Mouse (Mus musculus) liver, embryonic 11.5 days (tissue): ENCODE measurements around the gene Cc2d2b. TPM values are rescaled to one million over a fixed set of nuclear protein-coding genes. Genes with fewer than 3 reads are reported as not detected.

Source experiments
- ATAC-seq: fragments of 200-750 bp; cut with Nextera tagmentation; replicated peaks from 2 replicates; pipeline ENCODE4 v1.8.0; 2017; ENCODE audit warnings: moderate number of reproducible peaks, mild to moderate bottlenecking, moderate TSS enrichment, moderate library complexity; ENCODE audit not compliant: low FRiP score
- DNase-seq: peaks from one replicate; pipeline ENCODE4 v3.0.0-alpha.2; 2017; ENCODE audit warnings: low spot score
- H3K27ac ChIP-seq: fragments of 300-500 bp; sonication (generic); 2 replicates; pipeline ENCODE4 v1.5.1; 2014; ENCODE audit warnings: mild to moderate bottlenecking, low read depth, low read length, control low read depth
- H3K27me3 ChIP-seq: fragments of 300-500 bp; sonication (generic); replicated peaks from 2 replicates; pipeline ENCODE4 v1.6.1; 2014; ENCODE audit warnings: low read length, mixed read lengths; ENCODE audit not compliant: control insufficient read depth, insufficient read depth
- H3K36me3 ChIP-seq: fragments of 300-500 bp; sonication (generic); 2 replicates; pipeline ENCODE4 v1.6.1; 2014; ENCODE audit warnings: mild to moderate bottlenecking, low read length, moderate library complexity, mixed read lengths; ENCODE audit not compliant: control insufficient read depth, insufficient read depth
- H3K4me1 ChIP-seq: fragments of 300-500 bp; sonication (generic); replicated peaks from 2 replicates; pipeline ENCODE4 v1.6.1; 2014; ENCODE audit warnings: low read length, mixed read lengths; ENCODE audit not compliant: control insufficient read depth, insufficient read depth
- H3K4me2 ChIP-seq: fragments of 300-500 bp; sonication (generic); 2 replicates; pipeline ENCODE4 v1.6.1; 2014; ENCODE audit warnings: mild to moderate bottlenecking, control low read depth, moderate library complexity
- H3K4me3 ChIP-seq: fragments of 300-500 bp; sonication (generic); 2 replicates; pipeline ENCODE4 v1.5.1; 2014; ENCODE audit warnings: low read depth, low read length, control low read depth
- H3K9ac ChIP-seq: fragments of 300-500 bp; sonication (generic); 2 replicates; pipeline ENCODE4 v1.6.1; 2014; ENCODE audit warnings: low read depth, low read length, control low read depth
- H3K9me3 ChIP-seq: fragments of 300-500 bp; sonication (generic); 2 replicates; pipeline ENCODE4 v1.6.1; 2016; ENCODE audit warnings: low read length, inconsistent platforms, mixed read lengths; ENCODE audit not compliant: control insufficient read depth
- WGBS: fragments of 180-500 bp; shearing (Covaris S2); extraction: QIAGEN DNeasy Blood & Tissue Kit; methylation state at CpG from one replicate; pipeline ENCODE4 v1.1.7; 2014; 5-methylcytosine and 5-hydroxymethylcytosine counted together
- polyA plus RNA-seq: library from polyadenylated mRNA; unstranded; fragments of >200 nt; fragmentation: Nextera tagmentation; extraction: Ambion mirVana; gene quantifications from 2 replicates; pipeline ENCODE4 v1.2.1, GENCODE M21; 2014

The Cc2d2b gene
- polyA plus RNA-seq, 1 experiment from 2014 or later: 3.6 TPM

DNA sequence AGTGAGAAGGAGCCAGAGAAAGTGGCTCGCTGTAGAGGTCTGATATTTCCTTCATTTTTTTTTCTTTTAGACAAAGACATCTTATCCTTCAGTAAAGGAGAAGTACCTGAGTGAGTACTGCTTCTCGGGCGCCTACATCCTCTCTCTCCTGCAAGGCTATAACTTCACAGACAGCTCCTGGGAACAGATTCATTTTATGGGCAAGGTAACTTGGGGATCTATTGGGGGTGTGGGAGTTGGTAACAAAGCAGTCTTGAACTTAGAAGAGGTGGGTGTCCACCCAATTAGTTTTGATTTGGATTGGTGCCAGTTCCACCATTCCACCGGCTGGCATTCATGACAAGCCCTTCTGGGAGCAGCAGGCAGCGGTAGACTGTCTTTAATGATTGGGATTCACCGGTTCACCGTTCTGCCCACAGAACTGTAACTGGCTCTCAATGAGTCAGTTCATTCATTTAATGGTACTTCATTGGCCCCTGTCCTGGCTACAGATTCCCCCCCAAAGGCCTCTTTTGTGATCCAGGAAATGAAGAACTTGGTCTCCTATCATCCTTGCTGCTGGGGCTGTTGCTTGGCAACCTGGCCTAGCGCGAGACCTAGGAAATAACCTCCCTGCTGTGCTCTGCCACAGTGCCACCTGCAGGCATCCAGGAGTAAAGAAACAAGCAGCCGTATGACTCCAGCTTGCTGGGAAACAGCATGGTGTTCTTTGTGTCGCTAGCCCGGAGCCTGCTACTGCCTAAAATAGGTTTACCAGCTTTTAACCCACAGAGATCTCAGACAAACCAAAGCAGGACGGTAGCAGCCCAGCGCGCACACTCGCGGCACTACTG lies 11.7 kb upstream of the Cc2d2b start:
- 31% methylated on average over 17 of the region's 17 CpGs for WGBS

DNA sequence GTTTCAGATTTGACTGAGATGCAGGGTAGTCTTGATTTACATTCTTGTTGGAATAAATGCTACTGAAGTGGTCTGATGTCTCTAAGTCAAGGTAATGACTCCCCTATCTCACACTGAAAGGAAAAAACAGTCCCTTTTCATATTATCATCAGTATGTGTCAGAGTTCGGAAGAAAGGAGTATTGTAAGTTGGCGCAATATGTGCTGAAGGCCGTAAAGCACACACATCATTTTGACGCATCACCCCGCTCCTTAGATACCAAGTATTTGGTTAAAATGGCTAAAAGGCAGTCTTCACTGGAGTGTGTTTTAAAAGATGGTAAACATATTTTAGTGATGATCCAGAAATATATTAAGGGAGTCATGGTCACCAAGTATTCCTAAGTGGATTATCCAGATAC lies 10.9 kb upstream of the Cc2d2b start:
- Histone ChIP-seq H3K36me3 (no peaks in the 10 kb centered on the region), H3K4me2 (peak overlapping the region; percentile 40), H3K9ac (no peak overlapping the region), H3K27ac (no peak overlapping the region), H3K4me3 (no peak overlapping the region), H3K4me1 (no peaks in the 10 kb centered on the region), H3K9me3 (no peaks in the 10 kb centered on the region), H3K27me3 (no peaks in the 10 kb centered on the region)
- DNase-seq (no peak), ATAC-seq (no peak)
- 82% methylated on average over 5 of the region's 5 CpGs for WGBS

More for the DNA sequence above, 11.7 kb upstream of the Cc2d2b start:
- H3K9me3 ChIP-seq: no peaks in the 10 kb centered on the region
- H3K9ac ChIP-seq: no peak overlapping the region
- peak; percentile 60 for DNase-seq
- H3K4me2 ChIP-seq: peak overlapping the region; percentile 40
- no peaks in the 10 kb centered on the region for H3K27me3 ChIP-seq
- no peaks in the 10 kb centered on the region for H3K36me3 ChIP-seq
- no peak overlapping the region for H3K27ac ChIP-seq
- no peak overlapping the region for H3K4me3 ChIP-seq
- ATAC-seq: peak; percentile 49
- H3K4me1 ChIP-seq: no peaks in the 10 kb centered on the region

DNA sequence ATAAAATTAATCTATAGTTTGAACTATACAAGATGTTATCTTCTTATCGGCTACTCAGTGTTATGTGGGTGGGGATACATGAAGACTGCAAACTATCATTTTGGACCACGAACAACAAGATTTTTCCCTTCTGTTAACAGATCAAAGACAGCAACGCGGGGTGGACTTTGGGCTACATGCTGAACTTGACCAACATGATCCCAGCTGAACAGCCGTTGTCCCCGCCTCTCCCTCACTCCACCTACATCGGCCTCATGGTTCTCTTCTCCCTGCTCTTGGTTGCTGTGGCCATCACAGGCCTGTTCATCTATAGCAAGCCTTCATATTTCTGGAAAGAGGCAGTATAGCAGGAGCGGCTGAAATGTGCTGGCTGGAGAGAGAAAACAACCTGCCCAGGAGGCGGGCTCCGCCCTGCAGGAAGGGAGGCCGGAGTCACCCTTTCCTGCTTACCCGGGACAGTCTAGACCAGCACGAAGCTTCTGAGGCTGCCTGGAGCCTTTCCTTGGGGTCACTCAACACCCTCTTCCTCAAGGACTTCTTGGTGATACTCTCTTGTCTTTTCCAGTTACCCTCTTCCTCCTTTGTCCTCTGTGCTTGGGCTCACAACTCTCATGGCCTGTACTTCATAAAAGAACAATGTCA lies 9.7 kb upstream of the Cc2d2b start:
- Histone ChIP-seq H3K27ac (no peak overlapping the region), H3K4me3 (no peak overlapping the region), H3K9ac (no peak overlapping the region), H3K4me2 (no peak overlapping the region), H3K4me1 (no peaks in the 10 kb centered on the region), H3K9me3 (no peaks in the 10 kb centered on the region), H3K27me3 (no peaks in the 10 kb centered on the region), H3K36me3 (no peaks in the 10 kb centered on the region)
- DNase-seq: no peak
- WGBS: 68% methylated on average over 13 of the region's 13 CpGs
- ATAC-seq: no peak

DNA sequence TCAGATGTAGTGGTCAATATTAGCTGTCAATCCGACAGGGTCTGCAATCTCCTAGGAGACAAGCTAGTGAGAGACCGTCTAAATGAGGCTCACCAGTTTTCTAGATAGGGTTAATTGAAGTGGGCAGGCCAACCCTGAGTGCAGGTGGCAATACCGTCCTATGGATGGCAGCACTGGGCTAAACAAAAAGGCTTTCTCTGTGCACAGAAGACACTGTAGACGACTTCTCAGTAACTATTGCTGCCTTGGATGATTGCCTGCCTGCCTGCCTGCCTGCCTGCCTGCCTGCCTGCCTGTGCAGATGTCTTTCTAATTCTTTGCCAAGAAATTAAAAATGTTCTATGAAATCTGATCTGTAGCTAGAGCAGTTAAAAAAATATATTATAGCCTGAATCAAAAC lies 1.9 kb upstream of the Cc2d2b start:
- Histone ChIP-seq H3K4me3 (no peak overlapping the region), H3K27ac (no peak overlapping the region), H3K4me2 (no peak overlapping the region), H3K9ac (no peak overlapping the region), H3K27me3 (no peaks in the 10 kb centered on the region), H3K36me3 (no peaks in the 10 kb centered on the region), H3K9me3 (no peaks in the 10 kb centered on the region), H3K4me1 (no peaks in the 10 kb centered on the region)
- DNase-seq (no peak), ATAC-seq (no peak; the same call in 1 of the 2 replicates)
- WGBS: 48% methylated on average over 4 of the region's 4 CpGs

DNA sequence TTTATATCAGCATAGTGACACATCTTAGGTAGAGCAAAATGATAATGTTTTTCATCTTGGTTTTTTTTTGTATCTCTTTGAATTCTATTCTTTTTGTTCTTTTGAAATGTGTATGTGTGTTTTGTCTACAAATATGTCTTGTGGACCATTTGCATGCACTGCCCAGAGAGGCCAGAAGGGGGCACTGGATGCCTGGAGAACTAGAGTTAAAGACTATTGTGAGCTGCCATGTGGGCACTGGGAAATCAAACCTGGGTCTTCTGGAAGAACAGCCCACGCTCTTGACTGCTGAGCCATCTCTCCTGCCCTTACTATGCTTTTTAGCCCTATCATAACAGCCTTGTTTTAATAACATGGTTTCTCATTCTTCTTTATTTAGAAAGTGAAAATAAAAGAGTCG lies 5.8 kb downstream of the Cc2d2b start:
- WGBS: 67% methylated on average over 2 of the region's 2 CpGs
- no peak overlapping the region for H3K9ac ChIP-seq
- no peaks in the 10 kb centered on the region for H3K9me3 ChIP-seq
- 0 out of 2 replicates have a peak, but pooled peaks cover 2% of the 10 kb centered on the region for H3K4me1 ChIP-seq
- DNase-seq (peak; percentile 62), ATAC-seq (no peak)
- H3K4me3 ChIP-seq: no peak overlapping the region
- H3K36me3 ChIP-seq: no peaks in the 10 kb centered on the region
- no peak overlapping the region for H3K4me2 ChIP-seq
- no peak overlapping the region for H3K27ac ChIP-seq
- no peaks in the 10 kb centered on the region for H3K27me3 ChIP-seq

DNA sequence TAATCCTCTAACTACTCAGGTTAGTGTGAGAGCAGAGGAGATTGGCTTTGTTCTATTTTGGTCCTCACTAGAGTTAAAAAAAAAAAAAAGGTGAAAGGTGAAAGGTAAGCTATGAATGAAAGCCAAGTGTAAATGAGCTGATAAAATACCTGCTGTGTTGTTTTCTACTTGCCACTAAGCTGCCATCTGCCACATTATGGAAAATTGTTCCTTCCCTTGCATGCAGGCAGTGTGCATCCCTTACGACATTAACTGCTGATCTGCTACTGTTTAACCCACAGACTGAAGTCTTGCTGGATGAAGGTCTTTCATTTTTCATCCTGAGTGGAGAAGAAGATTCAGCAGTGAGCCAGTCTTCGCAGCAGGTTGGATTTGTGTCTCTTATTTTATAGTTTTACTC lies 11.5 kb downstream of the Cc2d2b start:
- Histone ChIP-seq H3K9ac (no peak overlapping the region), H3K4me1 (peaks cover 15% of the 10 kb centered on the region), H3K4me2 (no peak overlapping the region), H3K27me3 (no peaks in the 10 kb centered on the region), H3K36me3 (no peaks in the 10 kb centered on the region), H3K27ac (no peak overlapping the region), H3K4me3 (no peak overlapping the region), H3K9me3 (no peaks in the 10 kb centered on the region)
- 84% methylated on average over 2 of the region's 2 CpGs for WGBS
- ATAC-seq (no peak), DNase-seq (peak; percentile 28)

DNA sequence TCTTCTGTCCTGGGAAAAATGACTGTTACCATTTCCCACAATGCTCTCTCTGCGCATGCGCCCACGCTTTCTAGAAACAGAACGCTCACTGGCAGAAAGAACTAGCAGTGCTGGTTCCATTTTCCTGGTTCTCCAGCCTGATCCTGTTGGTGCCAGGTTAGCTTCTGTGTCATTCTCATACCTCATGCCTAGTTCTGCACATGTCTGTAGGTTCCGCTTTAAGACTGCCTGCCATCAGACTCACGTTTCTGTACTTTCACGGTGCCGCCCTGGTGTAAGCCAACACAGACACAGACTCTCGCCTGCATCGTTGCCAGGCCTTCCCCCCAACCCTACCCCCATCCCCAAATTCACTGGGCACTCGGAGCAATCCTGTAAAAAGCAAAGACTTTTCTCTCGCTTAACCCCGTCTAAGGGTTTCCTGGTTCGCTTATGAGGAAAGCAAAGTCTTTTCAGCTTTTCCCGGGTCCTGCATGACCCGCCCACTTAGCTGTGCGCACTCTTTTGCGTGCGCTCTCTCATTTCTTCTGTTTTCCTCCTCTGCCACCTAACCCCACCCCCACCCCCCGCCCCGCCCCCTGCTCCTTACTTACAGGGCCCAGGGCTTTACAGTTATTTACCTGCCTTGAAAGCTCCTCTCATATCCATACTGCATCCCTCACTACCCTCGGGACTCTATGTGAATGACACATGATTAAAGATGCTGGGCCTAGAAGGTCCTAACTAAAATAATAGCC lies 13.6 kb downstream of the Cc2d2b start:
- peak overlapping the region; percentile 35 for H3K9ac ChIP-seq
- H3K4me3 ChIP-seq: peak overlapping the region; percentile 29
- H3K4me2 ChIP-seq: peak overlapping the region; percentile 62
- no peaks in the 10 kb centered on the region for H3K9me3 ChIP-seq
- DNase-seq: peak; percentile 37
- ATAC-seq: peak; percentile 42
- H3K36me3 ChIP-seq: no peaks in the 10 kb centered on the region
- H3K4me1 ChIP-seq: peaks cover 15% of the 10 kb centered on the region
- H3K27me3 ChIP-seq: no peaks in the 10 kb centered on the region
- WGBS: 37% methylated on average over 22 of the region's 22 CpGs
- no peak overlapping the region for H3K27ac ChIP-seq

DNA sequence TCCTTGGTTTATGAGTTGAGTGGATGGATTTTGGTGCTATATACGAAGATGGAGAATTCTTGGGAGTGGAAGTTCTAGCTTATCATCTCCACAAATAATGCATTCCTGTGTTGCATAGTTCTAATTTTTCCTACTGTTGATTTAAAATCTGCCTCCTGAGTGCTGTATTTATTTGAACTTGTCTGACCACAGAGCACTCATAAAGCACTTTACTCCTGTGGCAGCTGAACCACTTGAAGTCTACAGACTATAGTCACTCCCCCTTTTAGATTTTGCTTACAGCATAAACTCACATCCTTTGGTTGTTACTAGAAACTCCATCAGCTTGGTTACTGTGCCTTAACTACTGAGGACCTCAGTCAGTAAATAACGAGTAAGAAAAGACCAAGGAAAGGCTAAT lies 18.6 kb downstream of the Cc2d2b start:
- no peak for DNase-seq
- no peak overlapping the region for H3K4me3 ChIP-seq

More for the DNA sequence above, 18.6 kb downstream of the Cc2d2b start:
- Histone ChIP-seq H3K4me2 (peak overlapping the region; percentile 50), H3K9ac (no peak overlapping the region), H3K4me1 (peaks cover 9% of the 10 kb centered on the region), H3K9me3 (no peaks in the 10 kb centered on the region), H3K36me3 (no peaks in the 10 kb centered on the region), H3K27ac (no peak overlapping the region), H3K27me3 (no peaks in the 10 kb centered on the region)
- no peak for ATAC-seq
- 82% methylated on average over 2 of the region's 2 CpGs for WGBS
